In the genomic region with DNA sequence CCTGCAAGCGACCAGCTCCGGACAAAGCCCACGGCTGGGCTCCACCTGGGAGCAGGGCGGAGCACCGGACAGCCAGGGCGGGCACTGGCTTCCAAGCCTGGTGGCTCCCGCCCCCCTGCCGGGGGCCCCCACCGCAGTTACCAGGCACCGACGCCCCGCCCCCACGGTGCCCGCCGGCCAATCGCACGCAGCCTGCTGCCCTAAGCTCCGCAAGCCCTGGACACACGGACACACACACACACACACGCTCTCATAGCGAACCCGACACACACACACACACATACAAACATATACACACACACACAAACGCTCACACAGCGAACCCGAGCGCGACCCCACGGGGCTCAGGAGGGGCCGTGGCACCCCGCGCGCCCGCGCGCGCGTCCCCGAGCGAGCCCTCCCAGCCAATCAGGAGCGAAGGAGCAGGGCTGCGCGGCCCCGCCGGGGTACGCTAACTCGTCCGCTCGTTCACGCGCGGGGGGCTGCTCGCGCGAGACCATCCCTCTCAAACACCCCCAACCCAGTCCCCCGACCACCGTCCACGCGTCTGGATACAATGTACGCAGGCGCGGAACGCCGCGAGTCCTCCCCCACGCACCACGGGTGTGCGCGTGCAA, we compare ENCODE assay signal across 8 mouse cellular contexts. TPM values are rescaled to one million over a fixed set of nuclear protein-coding genes. Genes with fewer than 3 reads are reported as not detected.
DNase-seq lines count a peak whose midpoint lies in the region; ATAC-seq and TF ChIP-seq lines count a peak whose summit lies in the region.

No protein-coding gene starts in this region.

- peak overlapping the region; percentile 100 for H3K9ac ChIP-seq in heart, embryonic 11.5 days (ENCODE audit: low read depth, low read length)
- H3K9ac ChIP-seq in kidney, embryonic 16.5 days (replicated peaks; ENCODE audit: low read length) = peak overlapping the region; percentile 99
- peak overlapping the region; percentile 93 for H3K9ac ChIP-seq in liver, adult 2 months (ENCODE audit: low read depth, low read length)

- H3K4me3 ChIP-seq in bone marrow macrophage, adult 2 months (ENCODE audit: insufficient read depth, low read length) = peak overlapping the region; percentile 93
- peak overlapping the region; percentile 91 for H3K4me3 ChIP-seq in embryonic fibroblast, embryonic 13.5 days (ENCODE audit: insufficient read depth, low read length)
- peak overlapping the region; percentile 89 for H3K4me3 ChIP-seq in heart, embryonic 11.5 days (ENCODE audit: low read depth, low read length)
- H3K4me3 ChIP-seq in kidney, embryonic 16.5 days (ENCODE audit: low read length) = peak overlapping the region; percentile 76
- H3K4me3 ChIP-seq in liver, adult 2 months (ENCODE audit: insufficient read depth, low read depth, low read length) = peak overlapping the region; percentile 97
- H3K4me3 ChIP-seq in myocyte = peak overlapping the region; percentile 88

- H3K27me3 ChIP-seq in heart, embryonic 11.5 days (ENCODE audit: control insufficient read depth, insufficient read depth, low read length) = no peaks in the 10 kb centered on the region
- no peaks in the 10 kb centered on the region for H3K27me3 ChIP-seq in kidney, embryonic 16.5 days (ENCODE audit: insufficient read depth, low read length)
- H3K27me3 ChIP-seq in liver, adult 2 months (ENCODE audit: control insufficient read depth, insufficient read depth, low read length) = no peaks in the 10 kb centered on the region
- no peaks in the 10 kb centered on the region for H3K27me3 ChIP-seq in myocyte (ENCODE audit: control insufficient read depth, insufficient read depth, insufficient read length)
- H3K27me3 ChIP-seq in splenic B cell, adult 2 months (ENCODE audit: control insufficient read depth, insufficient read depth, low read length, poor library complexity, severe bottlenecking) = no peaks in the 10 kb centered on the region; the same call in 1 of the 2 replicates

- peaks cover 35% of the 10 kb centered on the region; the same call in 1 of the 2 replicates for H3K79me2 ChIP-seq in liver, adult 2 months (ENCODE audit: control insufficient read depth, insufficient read depth, low read length)
- peaks cover 54% of the 10 kb centered on the region for H3K79me2 ChIP-seq in myocyte (ENCODE audit: control insufficient read depth, insufficient read depth)

- no peak for TF ChIP-seq POLR2A in bone marrow macrophage, adult 2 months (IDR thresholded peaks at IDR 0.05; ENCODE audit: borderline replicate concordance, low read depth, low read length)
- TF ChIP-seq POLR2A in embryonic fibroblast, embryonic 13.5 days (IDR thresholded peaks at IDR 0.05; ENCODE audit: low read depth, low read length) = peak; percentile 65
- peak; percentile 67; the same call in 1 of the 2 replicates for TF ChIP-seq POLR2A in liver, adult 2 months (IDR thresholded peaks at IDR 0.05; ENCODE audit: extremely low read depth, insufficient read depth, low read length)
- peak; percentile 76 for TF ChIP-seq POLR2A in myocyte (IDR thresholded peaks at IDR 0.05; ENCODE audit: insufficient read length, low read depth)

- ATAC-seq in heart, embryonic 11.5 days (replicated peaks; ENCODE audit: insufficient number of reproducible peaks, low FRiP score, low TSS enrichment) = peak; percentile 85
- peak; percentile 84 for ATAC-seq in kidney, embryonic 16.5 days (ENCODE audit: low FRiP score, low TSS enrichment)

- DNase-seq in A20 (ENCODE audit: low read depth, low spot score) = peak; percentile 97
- peak; percentile 88 for DNase-seq in liver, adult 2 months (ENCODE audit: extremely low read depth, low read depth, low spot score)
- peak; percentile 86 for DNase-seq in splenic B cell, adult 2 months (ENCODE audit: low read depth, low spot score)

- peak overlapping the region; percentile 87 for H3K27ac ChIP-seq in bone marrow macrophage, adult 2 months (ENCODE audit: insufficient read depth, low read depth, low read length)
- peak overlapping the region; percentile 98 for H3K27ac ChIP-seq in embryonic fibroblast, embryonic 13.5 days (ENCODE audit: insufficient read depth, low read length)
- peak overlapping the region; percentile 100 for H3K27ac ChIP-seq in heart, embryonic 11.5 days (ENCODE audit: low read depth, low read length)
- peak overlapping the region; percentile 100 for H3K27ac ChIP-seq in kidney, embryonic 16.5 days (ENCODE audit: low read length)
- peak overlapping the region; percentile 95 for H3K27ac ChIP-seq in liver, adult 2 months (replicated peaks; ENCODE audit: insufficient read depth, low read depth, low read length)

- peak overlapping the region; percentile 96 for H3ac ChIP-seq in myocyte (ENCODE audit: control insufficient read depth, insufficient read length)

- H3K9me3 ChIP-seq in heart, embryonic 11.5 days (replicated peaks; ENCODE audit: control insufficient read depth, low read length) = no peaks in the 10 kb centered on the region
- H3K9me3 ChIP-seq in kidney, embryonic 16.5 days (ENCODE audit: low read length) = no peaks in the 10 kb centered on the region

- no peak for TF ChIP-seq CTCF in bone marrow macrophage, adult 2 months (IDR thresholded peaks at IDR 0.05; ENCODE audit: low read depth, low read length)
- no peak for TF ChIP-seq CTCF in embryonic fibroblast, embryonic 13.5 days (IDR thresholded peaks at IDR 0.05; ENCODE audit: borderline replicate concordance, insufficient read depth, low read length)
- TF ChIP-seq CTCF in liver, adult 2 months (IDR thresholded peaks at IDR 0.05; ENCODE audit: low read depth, low read length) = no peak

- H3K4me1 ChIP-seq in bone marrow macrophage, adult 2 months (ENCODE audit: control insufficient read depth, insufficient read depth, low read length) = peaks cover 13% of the 10 kb centered on the region
- H3K4me1 ChIP-seq in embryonic fibroblast, embryonic 13.5 days (ENCODE audit: control insufficient read depth, insufficient read depth, low read length) = 0 out of 2 replicates have a peak, but pooled peaks cover 2% of the 10 kb centered on the region
- H3K4me1 ChIP-seq in heart, embryonic 11.5 days (ENCODE audit: control insufficient read depth, insufficient read depth, low read length) = peaks cover 22% of the 10 kb centered on the region
- peaks cover 33% of the 10 kb centered on the region for H3K4me1 ChIP-seq in kidney, embryonic 16.5 days (ENCODE audit: insufficient read depth, low read length)
- H3K4me1 ChIP-seq in liver, adult 2 months (ENCODE audit: control insufficient read depth, insufficient read depth, low read length) = peaks cover 13% of the 10 kb centered on the region

- peaks cover 13% of the 10 kb centered on the region for H3K36me3 ChIP-seq in heart, embryonic 11.5 days (ENCODE audit: control insufficient read depth, insufficient read depth, low read length)
- H3K36me3 ChIP-seq in kidney, embryonic 16.5 days (ENCODE audit: insufficient read depth, low read length) = peaks cover 26% of the 10 kb centered on the region
- no peaks in the 10 kb centered on the region for H3K36me3 ChIP-seq in liver, adult 2 months (ENCODE audit: control insufficient read depth, insufficient read depth, low read length)
- H3K36me3 ChIP-seq in myocyte (ENCODE audit: control insufficient read depth, insufficient read depth) = peaks cover 9% of the 10 kb centered on the region
- H3K36me3 ChIP-seq in splenic B cell, adult 2 months (ENCODE audit: control insufficient read depth, insufficient read depth, low read length, poor library complexity, severe bottlenecking) = no peaks in the 10 kb centered on the region

- under 1% methylated on average over 60 of the region's 68 CpGs for WGBS in heart, embryonic 11.5 days (ENCODE audit: insufficient replicate concordance)
- WGBS in kidney, embryonic 16.5 days = under 1% methylated on average over 61 of the region's 68 CpGs
- under 1% methylated on average over 67 of the region's 68 CpGs for WGBS in liver, adult 2 months

- H3K4me2 ChIP-seq in heart, embryonic 11.5 days = peak overlapping the region; percentile 84
- peak overlapping the region; percentile 69 for H3K4me2 ChIP-seq in kidney, embryonic 16.5 days (replicated peaks; ENCODE audit: low read depth, low read length)
- peak overlapping the region; percentile 74 for H3K4me2 ChIP-seq in myocyte (ENCODE audit: low read depth)

TF ChIP-seq in myocyte, 11 proteins besides CTCF, POLR2A, EP300 and RAD21:
- TF ChIP-seq USF1 (IDR thresholded peaks at IDR 0.05; ENCODE audit: low read depth) (no peak), MYOD1 (IDR thresholded peaks at IDR 0.05; ENCODE audit: control insufficient read depth in 1 of 3, insufficient read length in 2 of 3, low read depth in 2 of 3) (peak in 2 of 3 experiments; percentile 9 to 14), REST (IDR thresholded peaks at IDR 0.05; ENCODE audit: insufficient read depth, insufficient read length) (peak; percentile 36), TCF12 (IDR thresholded peaks at IDR 0.05; ENCODE audit: insufficient read depth, poor library complexity, severe bottlenecking) (no peak), E2F4 (IDR thresholded peaks at IDR 0.05; ENCODE audit: insufficient read depth) (no peak), TCF3 (IDR thresholded peaks at IDR 0.05; ENCODE audit: insufficient read length, low read depth) (no peak), SRF (IDR thresholded peaks at IDR 0.05; ENCODE audit: control insufficient read depth, insufficient read length, low read depth) (peak; percentile 66), CEBPB (IDR thresholded peaks at IDR 0.05; ENCODE audit: insufficient read depth, poor library complexity, severe bottlenecking) (no peak), MAX (IDR thresholded peaks at IDR 0.05; ENCODE audit: low read depth) (no peak), MYOG (IDR thresholded peaks at IDR 0.05; ENCODE audit: control insufficient read depth in 1 of 3, insufficient read depth in 1 of 3, insufficient read length in 2 of 3, low read depth in 2 of 3) (peak in 2 of 3 experiments; percentile 29), POLR2AphosphoS2 (IDR thresholded peaks at IDR 0.05; ENCODE audit: insufficient read length, low read depth) (peak; percentile 85)

RNA-seq across cellular contexts. Expression of a gene that starts 1.0 kb away (rescaled TPM):
- polyA plus RNA-seq in bone marrow macrophage, adult 2 months (2012; ENCODE audit: insufficient read depth, insufficient read length, missing spikeins) = 64.3 and 67.3 TPM in 2 replicates
- polyA plus RNA-seq in embryonic fibroblast, embryonic 13.5 days (2011; ENCODE audit: insufficient read length, low read depth, missing spikeins) = 173 and 287 TPM in 2 replicates
- 136 and 137 TPM in 2 replicates for polyA plus RNA-seq in heart, embryonic 11.5 days (2014; fragmentation: Nextera tagmentation; extraction: Ambion mirVana)
- polyA plus RNA-seq in kidney, embryonic 16.5 days (2015; fragmentation: Nextera tagmentation; extraction: Ambion mirVana) = 179 and 192 TPM in 2 replicates
- total RNA-seq in liver, adult 2 months (2014; rRNA removed) = 54.2 and 58.3 TPM in 2 replicates
- polyA plus RNA-seq in liver, adult 2 months (2012; rRNA removed) = 31.7 and 37.9 TPM in 2 replicates
- polyA plus RNA-seq in myocyte (2012; fragmentation: generic; extraction: Trizol) = 79.7 TPM

Comparison
In these comparisons a context has a peak if more than half of its experiments do, and no peak if none do; other contexts are left out.
1. Peak in every context shown above with its lines: DNase-seq, ATAC-seq, H3K4me3 ChIP-seq and H3K27ac ChIP-seq.